Mouse (Mus musculus) cortical plate, adult 2 months (tissue): ENCODE results near the gene Ccser1.

Experiments used
- CTCF ChIP-seq: fragments of 200-500 bp; IDR thresholded peaks from 2 replicates; pipeline ENCODE4 v1.5.1; 2011; ENCODE audit warnings: mild to moderate bottlenecking, control low read depth, low read length; ENCODE audit not compliant: insufficient read depth; ENCODE audit errors: extremely low read depth
- POLR2A ChIP-seq: fragments of 200-500 bp; IDR thresholded peaks from 2 replicates; pipeline ENCODE4 v1.6.1; 2011; ENCODE audit warnings: mild to moderate bottlenecking, low read length, control low read depth; ENCODE audit not compliant: insufficient read depth; ENCODE audit errors: extremely low read depth

GRCm38 (mm10) chr6:61136436-61136835 is 43.7 kb upstream of the Ccser1 start:
- TF ChIP-seq CTCF (no peak), POLR2A (no peak)
